Mouse (Mus musculus): ENCODE measurements around the gene Fermt3.
A peak's percentile ranks its signal among the peaks of the same experiment; 100 is the strongest.

Gene Fermt3

GRCm38 (mm10) chr19:6972247-6972917 is 46.9 kb downstream of the Fermt3 start:
- no peak for DNase-seq (ENCODE audit: low read depth, low spot score)

DNA sequence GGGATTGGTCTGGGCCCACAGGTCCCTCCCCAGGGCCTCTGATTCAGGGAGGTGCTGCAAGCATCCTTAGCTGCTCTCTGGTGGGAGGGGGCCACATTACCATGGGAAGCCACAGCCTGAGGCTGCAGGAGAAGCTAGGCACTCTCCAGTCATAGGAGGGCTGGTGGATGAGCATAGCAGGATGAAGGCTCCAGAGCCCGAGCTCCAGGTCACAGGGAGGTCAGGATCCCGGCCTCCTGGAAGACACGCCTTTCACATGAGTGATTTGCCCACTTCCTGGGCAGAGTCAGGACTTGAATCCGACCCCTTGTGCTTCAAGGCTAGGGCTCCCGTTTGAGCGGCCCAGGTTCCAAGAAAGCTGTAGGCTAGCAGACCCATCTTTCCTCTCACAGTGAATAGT is 47.6 kb downstream of the Fermt3 start:
- no peak for DNase-seq (ENCODE audit: low read depth, low spot score)

GRCm38 (mm10) chr19:6970460-6971085 is 48.7 kb downstream of the Fermt3 start:
- no peak for DNase-seq (ENCODE audit: low read depth, low spot score)

GRCm38 (mm10) chr19:6969665-6970381 is 49.4 kb downstream of the Fermt3 start:
- DNase-seq (ENCODE audit: low read depth, low spot score) = no peak

DNA sequence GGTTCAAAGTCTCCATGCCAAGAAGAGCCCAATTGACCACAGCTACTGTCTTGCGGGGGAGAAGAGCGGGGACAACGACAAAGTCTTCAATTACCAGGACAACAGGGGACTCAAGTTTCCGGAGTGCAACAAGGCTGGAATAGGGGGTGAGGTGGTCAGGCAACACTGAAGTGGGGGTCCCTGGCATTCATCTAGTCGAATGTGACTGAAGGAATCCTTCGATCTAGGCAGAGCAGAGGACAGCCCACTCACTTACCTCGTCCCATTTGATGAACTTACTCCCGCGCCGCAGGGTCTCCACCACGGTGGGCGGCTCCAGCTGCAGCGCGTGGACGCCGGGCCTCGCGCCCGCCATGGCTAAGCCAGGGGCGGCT is 50.0 kb downstream of the Fermt3 start:
- DNase-seq (ENCODE audit: low read depth, low spot score) = no peak

GRCm38 (mm10) chr19:6968491-6969271 is 50.6 kb downstream of the Fermt3 start:
- DNase-seq (ENCODE audit: low read depth, low spot score) = no peak

DNA sequence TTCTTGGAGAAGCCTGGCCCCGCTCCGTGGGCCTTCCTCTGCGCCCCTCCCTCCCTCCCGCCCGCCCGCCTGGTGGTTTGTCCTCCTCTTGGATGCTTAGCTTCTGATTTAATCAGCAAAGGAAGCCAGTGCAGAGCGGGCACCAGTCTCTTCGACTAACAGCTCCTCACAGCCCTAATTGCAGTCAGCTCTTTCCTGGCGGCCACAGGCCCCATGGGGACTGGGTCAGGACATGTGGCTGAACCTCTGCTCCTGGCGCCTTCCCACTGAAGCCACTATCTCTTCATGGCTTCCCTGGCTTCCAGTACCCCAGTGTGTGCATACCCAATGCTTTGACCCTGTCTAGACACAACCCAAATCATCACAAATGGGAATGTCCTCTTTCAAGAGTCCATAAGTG is 62.8 kb downstream of the Fermt3 start:
- DNase-seq (ENCODE audit: low read depth, low spot score) = no peak

- no peak for DNase-seq (ENCODE audit: low read depth, low spot score)
These were observed 63.8 kb downstream of the Fermt3 start for GRCm38 (mm10) chr19:6955424-6955823.

DNA sequence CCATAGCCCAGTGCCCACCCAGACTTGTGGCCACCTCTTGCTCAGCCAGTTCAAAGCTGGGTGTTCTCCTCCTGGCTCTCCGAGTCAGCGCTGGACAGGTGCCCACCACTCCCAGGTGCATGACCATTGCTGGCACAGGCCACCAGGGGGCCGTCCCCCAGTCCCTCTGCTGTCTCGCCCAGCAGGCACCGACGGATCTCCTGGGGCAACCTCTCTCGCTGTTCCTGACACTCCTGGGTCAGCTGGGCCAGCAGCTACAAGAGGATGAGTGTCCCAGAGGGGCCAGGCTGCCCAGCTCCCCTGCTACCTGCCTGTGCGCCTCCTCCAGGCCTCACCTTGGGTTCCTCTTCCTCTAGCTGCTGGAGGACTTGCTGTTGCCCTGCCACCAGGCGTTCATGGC is 65.2 kb downstream of the Fermt3 start:
- no peak for DNase-seq (ENCODE audit: low read depth, low spot score)

GRCm38 (mm10) chr19:6952712-6953037 is 66.6 kb downstream of the Fermt3 start:
- no peak for DNase-seq (ENCODE audit: low read depth, low spot score)

DNA sequence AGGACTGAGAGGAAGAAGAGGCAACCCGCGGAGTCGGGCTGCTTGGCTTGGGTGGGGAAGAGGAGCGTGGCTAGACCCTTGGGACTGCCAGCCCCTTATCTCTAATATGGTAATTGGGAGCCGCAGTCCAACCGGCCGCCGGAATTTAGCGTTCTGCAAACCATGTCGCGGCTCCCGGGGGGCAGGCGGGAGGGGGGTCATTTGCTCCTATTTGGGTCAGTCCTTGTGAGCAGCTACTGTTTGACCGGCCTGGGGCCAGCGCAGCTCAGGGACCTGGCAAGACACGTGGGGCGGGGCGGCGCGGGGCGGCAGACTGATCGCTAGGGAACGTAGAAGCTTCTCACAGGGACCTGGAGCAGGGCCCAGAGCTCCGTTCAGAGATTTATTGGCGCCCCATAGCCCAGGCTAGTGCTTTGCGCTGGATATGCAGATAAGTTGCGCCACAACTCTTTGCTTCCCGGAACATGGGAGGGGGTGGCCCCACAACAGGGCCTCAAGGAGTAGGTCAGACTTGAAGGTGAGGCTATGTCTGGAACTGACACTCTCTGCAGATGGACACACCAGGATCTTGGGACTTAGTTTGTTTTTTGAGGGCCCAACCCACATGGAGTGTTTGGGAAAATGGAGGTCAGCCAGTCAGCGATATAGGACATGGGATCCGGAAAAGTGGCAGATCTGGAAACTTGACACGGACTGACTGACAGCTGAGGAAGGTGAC is 67.1 kb downstream of the Fermt3 start:
- no peak for DNase-seq (ENCODE audit: low read depth, low spot score)

DNA sequence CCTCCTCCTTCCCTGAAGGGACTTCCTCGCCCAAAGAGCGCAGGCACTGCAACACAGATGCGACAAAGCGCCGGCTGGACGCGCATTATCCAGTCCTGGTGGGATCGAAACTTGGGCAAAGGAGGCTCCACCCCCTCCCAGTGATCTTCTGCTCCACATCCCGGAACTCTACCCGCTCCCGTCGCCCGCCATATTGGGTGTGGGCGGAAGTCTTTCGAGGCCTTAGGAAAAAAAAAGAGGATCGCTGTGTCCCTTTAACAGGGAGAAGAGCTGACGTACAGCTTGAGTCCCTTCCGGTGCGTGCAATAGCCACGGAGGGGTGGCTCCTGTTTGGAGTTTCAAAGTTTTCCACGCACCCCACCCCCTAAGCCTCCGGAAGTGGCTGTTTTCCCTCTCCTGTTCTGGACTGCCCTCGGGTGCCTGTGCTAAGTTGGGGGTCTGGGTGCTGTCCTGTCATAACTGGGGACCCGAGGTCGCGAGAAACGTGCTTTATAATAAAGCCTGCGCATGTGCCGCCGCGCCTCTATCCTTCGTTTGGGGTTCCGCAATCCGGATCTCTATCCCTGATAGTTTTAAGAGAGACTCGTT is 67.8 kb downstream of the Fermt3 start:
- DNase-seq (ENCODE audit: low read depth, low spot score) = peak; percentile 88

DNA sequence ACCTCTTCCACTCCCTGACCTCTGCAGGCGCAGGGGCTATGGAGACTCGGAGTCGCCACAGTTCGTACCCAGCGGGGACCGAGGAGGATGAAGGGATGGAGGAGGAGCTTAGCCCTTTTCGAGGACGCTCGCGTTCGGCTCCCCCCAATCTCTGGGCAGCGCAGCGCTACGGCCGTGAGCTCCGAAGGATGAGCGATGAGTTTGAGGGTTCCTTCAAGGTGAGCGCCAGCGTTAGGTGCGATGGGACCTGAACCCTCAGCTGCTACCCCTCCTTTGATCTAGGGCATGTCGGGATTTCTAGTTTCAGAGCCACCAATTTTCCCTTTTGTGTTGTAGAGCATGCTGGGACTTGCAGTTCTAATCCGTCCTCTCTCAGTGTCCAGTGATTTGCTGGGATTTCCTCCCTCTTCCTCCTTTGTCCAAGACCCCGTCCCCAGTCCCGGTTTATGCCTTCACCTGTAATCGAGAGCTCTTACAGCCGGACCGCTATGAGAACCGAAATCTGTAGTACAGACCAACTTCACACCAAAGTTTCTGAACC is 68.6 kb downstream of the Fermt3 start:
- no peak for DNase-seq (ENCODE audit: low read depth, low spot score)

- DNase-seq (ENCODE audit: low read depth, low spot score) = no peak
These were observed 69.3 kb downstream of the Fermt3 start for GRCm38 (mm10) chr19:6949951-6950350.

DNA sequence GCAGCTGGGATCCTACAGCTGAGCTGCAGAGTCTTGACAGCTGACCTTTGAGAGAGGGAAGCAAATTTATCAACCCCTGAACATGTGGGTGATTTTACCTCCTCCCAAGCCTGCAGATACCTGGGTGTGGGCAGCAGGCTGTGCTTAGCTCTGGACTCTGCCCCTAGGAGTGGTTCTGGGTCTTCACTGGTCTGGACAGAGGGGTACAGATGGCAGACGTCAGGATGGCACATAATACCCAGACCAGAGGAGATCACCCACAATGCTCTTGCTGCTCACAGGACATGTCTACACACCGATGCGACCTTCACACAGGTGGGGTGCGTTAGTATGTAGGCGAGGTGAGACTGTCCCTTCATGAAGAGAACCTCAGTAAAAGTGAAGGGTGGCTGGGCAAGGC is 69.7 kb downstream of the Fermt3 start:
- DNase-seq (ENCODE audit: low read depth, low spot score) = no peak
